Mouse (Mus musculus): ENCODE data around the gene Asrgl1.

Gene Asrgl1

GRCm38 (mm10) chr19:9071456-9072156 is 63.8 kb downstream of the Asrgl1 start:
- DNase-seq (ENCODE audit: extremely low spot score, low spot score), result no peak

DNA sequence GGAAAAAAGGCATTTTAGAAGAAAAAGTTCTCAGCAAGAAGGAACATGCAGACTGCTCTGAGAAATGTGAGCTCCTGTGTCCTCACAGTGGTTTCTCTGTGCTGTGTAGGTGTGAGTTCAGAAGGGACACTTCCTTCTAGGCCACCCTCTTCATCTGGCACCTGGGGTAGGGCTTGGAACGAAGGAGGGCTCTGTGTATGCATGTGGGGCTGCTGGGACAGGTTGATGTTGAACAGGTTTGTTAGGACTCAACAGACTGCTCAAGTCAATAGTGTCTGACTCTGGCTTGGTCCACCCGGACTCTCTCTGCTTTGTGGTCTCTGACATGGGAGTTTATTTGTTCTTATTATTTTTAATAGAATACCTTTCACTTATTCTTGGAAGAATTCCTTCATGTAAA is 65.1 kb downstream of the Asrgl1 start:
- DNase-seq (ENCODE audit: extremely low spot score, low spot score), result no peak

DNA sequence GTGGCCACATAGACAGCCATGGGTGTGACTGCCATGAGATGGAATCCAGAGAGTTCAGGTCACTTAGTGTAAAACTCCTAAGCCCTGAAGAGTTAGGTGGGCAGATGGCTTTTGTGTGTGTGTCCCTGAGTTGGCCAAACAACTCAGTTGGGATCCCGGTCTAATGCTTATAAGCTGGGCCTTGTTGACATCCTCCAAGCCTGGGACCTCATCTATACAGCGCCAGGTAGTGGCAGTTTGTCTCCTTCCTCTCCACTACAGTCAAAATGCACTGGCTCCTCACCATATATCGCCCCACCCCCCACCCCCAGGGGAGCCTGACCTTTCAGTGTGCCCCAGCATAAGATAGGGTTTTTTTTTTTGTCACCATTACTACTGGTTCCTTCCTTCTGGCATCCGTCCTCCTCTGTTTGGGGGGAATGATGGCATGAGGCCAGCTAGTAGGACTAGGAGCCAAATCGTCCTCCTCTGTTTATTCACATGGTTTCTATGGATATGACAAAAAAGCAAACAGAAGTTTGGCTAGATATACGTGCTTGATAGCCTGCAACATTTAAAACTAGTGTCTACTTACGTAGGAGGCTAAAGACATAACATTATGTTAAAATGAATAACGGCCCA is 65.6 kb downstream of the Asrgl1 start:
- DNase-seq (ENCODE audit: extremely low spot score, low spot score), result no peak

- DNase-seq (ENCODE audit: extremely low spot score, low spot score), result no peak
These were observed 68.1 kb downstream of the Asrgl1 start for GRCm38 (mm10) chr19:9067292-9067691.

GRCm38 (mm10) chr19:9065621-9066561 is 69.5 kb downstream of the Asrgl1 start:
- DNase-seq (ENCODE audit: extremely low spot score, low spot score), result no peak

- DNase-seq (ENCODE audit: extremely low spot score, low spot score), result no peak
These were observed 71.6 kb downstream of the Asrgl1 start for GRCm38 (mm10) chr19:9063831-9064230.

DNA sequence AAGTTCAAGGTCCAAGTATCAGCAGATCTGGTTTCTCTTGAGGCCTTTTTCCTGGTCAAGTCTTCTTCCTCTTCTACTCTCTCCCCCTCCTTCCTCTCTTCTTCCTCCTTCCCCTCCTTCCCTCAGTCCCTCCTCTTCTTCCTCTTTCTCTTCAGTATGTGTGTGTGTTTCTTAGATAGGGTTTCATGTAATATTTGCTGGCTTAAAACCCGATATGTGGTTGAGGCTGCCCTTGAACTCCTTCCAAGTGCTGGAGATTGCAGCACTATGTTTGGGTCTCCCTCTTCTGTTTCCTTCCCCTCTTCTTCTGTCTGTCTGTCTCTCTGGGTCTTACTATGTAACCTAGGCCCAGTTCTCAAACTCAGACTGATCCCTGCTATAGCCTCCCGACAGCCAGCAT is 72.6 kb downstream of the Asrgl1 start:
- DNase-seq (ENCODE audit: extremely low spot score, low spot score), result no peak

- no peak for DNase-seq (ENCODE audit: extremely low spot score, low spot score)
These were observed 74.1 kb downstream of the Asrgl1 start for GRCm38 (mm10) chr19:9061221-9061893.

DNA sequence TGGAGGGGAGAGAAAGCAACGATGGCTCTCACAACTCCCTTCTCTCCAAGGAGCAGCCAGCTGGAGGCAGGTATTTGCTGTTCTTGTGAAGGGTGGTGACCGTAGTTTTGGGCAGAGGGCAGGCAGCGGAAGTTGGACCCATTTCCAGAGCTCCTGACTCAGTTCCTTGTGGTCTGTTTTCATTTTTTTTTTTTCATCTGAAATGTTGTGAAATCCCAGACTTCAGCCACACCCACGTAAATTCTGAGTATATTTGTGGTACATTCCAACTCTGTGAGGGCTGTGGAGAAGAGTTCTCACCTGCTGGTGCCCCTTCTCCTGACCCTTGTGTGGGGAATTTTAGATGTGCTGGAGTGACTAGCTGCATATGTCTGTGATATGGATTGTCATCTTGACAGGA is 75.3 kb downstream of the Asrgl1 start:
- DNase-seq (ENCODE audit: extremely low spot score, low spot score), result no peak

All from neural tube, embryonic 10.5 days (tissue).